Mouse (Mus musculus) hindbrain, embryonic 12.5 days (tissue): ENCODE data around the gene Cuedc2. TPM values are rescaled to one million over a fixed set of nuclear protein-coding genes. Genes with fewer than 3 reads are reported as not detected.

ENCODE experiments used
- ATAC-seq: fragments of 200-750 bp; cut with Nextera tagmentation; 2 replicates; pipeline ENCODE4 v1.8.0; 2017; ENCODE audit warnings: moderate TSS enrichment; ENCODE audit not compliant: low FRiP score
- H3K27ac ChIP-seq: fragments of 300-500 bp; sonication (generic); 2 replicates; pipeline ENCODE4 v1.5.1; 2016; ENCODE audit warnings: mild to moderate bottlenecking
- H3K27me3 ChIP-seq: fragments of 300-500 bp; sonication (generic); 2 replicates; pipeline ENCODE4 v1.6.1; 2016; ENCODE audit warnings: mild to moderate bottlenecking
- H3K36me3 ChIP-seq: fragments of 300-500 bp; sonication (generic); 2 replicates; pipeline ENCODE4 v1.6.1; 2016; ENCODE audit warnings: mild to moderate bottlenecking
- H3K4me1 ChIP-seq: fragments of 300-500 bp; sonication (generic); 2 replicates; pipeline ENCODE4 v1.6.1; 2016
- H3K4me2 ChIP-seq: fragments of 300-500 bp; sonication (generic); replicated peaks from 2 replicates; pipeline ENCODE4 v1.6.1; 2016; ENCODE audit warnings: mild to moderate bottlenecking
- H3K4me3 ChIP-seq: fragments of 300-500 bp; sonication (generic); 2 replicates; pipeline ENCODE4 v1.5.1; 2016; ENCODE audit warnings: mild to moderate bottlenecking
- H3K9ac ChIP-seq: fragments of 300-500 bp; sonication (generic); 2 replicates; pipeline ENCODE4 v1.6.1; 2016; ENCODE audit warnings: mild to moderate bottlenecking, moderate library complexity
- H3K9me3 ChIP-seq: fragments of 300-500 bp; sonication (generic); replicated peaks from 2 replicates; pipeline ENCODE4 v1.6.1; 2016; ENCODE audit warnings: mild to moderate bottlenecking
- WGBS: fragments of 180-500 bp; shearing (Covaris S2); methylation state at CpG from one replicate; pipeline ENCODE4 v1.1.7; 2016; 5-methylcytosine and 5-hydroxymethylcytosine counted together
- polyA plus RNA-seq: library from polyadenylated mRNA; unstranded; fragments of >200 nt; fragmentation: Nextera tagmentation; extraction: Ambion mirVana; gene quantifications from 2 replicates; pipeline ENCODE4 v1.2.1, GENCODE M21; 2016

Gene Cuedc2
- polyA plus RNA-seq, 1 experiment from 2014 or later, result 261 TPM

GRCm38 (mm10) chr19:46324918-46325317, 13.6 kb downstream of the Cuedc2 start:
- H3K4me3 ChIP-seq, result no peak overlapping the region

DNA sequence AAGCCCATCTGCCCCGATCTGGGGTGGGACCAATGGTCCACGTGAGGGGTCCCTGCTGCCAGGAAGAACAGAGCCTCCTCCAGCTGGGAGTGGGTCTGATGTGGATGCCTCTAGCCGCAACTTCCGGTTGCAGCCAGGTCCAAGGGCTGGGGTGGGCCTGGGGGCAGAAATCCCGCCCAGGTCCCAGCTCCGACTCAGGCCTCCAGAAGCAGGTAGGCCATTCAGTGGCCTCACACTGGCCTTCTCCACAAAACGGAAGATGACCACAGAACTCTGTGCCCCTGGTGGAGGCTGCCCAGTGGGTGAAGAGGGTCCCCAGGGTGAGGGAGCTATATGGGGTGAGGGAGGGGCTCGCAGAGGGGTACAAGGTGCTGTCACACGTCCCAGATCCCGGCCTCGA, 14.1 kb downstream of the Cuedc2 start:
- no peak for ATAC-seq
- H3K4me2 ChIP-seq, result no peak overlapping the region
- 77% methylated on average over 11 of the region's 11 CpGs for WGBS

More at GRCm38 (mm10) chr19:46324918-46325317, 13.6 kb downstream of the Cuedc2 start:
- Histone ChIP-seq H3K36me3 (no peaks in the 10 kb centered on the region), H3K27me3 (peaks cover 66% of the 10 kb centered on the region), H3K4me1 (peaks cover 64% of the 10 kb centered on the region), H3K9ac (0 out of 2 replicates have a peak overlapping the region, but pooled peaks have one; percentile 18), H3K4me2 (peak overlapping the region; percentile 100), H3K9me3 (no peaks in the 10 kb centered on the region), H3K27ac (no peak overlapping the region)
- no peak for ATAC-seq
- WGBS, result 71% methylated on average over 5 of the region's 5 CpGs

DNA sequence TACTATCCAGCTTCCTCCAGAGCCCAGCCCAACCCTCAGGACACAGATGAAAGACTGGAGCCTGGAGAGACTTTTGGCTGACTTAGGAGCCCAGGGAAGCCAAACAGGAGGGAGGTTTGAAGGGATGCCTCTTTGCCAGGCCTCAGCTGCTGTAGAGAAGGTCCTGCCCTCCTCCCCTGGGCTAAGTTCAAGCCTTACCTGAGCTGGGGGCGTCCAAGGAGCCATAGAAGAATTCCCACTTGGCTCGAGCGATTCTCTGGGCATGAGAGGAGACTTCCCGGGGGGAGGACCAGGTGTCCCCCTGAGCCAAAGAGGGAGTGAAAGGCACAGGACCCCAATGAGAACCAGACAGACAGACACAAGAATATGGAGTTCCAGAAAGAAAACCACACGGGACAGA, 14.8 kb downstream of the Cuedc2 start:
- H3K27me3 ChIP-seq, result peaks cover 78% of the 10 kb centered on the region
- peaks cover 61% of the 10 kb centered on the region for H3K4me1 ChIP-seq
- ATAC-seq, result no peak
- 71% methylated on average over 5 of the region's 5 CpGs for WGBS
- no peaks in the 10 kb centered on the region for H3K9me3 ChIP-seq
- H3K9ac ChIP-seq, result peak overlapping the region; percentile 35; the same call in 1 of the 2 replicates
- no peak overlapping the region for H3K27ac ChIP-seq
- no peak overlapping the region for H3K4me2 ChIP-seq
- H3K36me3 ChIP-seq, result no peaks in the 10 kb centered on the region
- no peak overlapping the region for H3K4me3 ChIP-seq

More for the DNA sequence above, 14.1 kb downstream of the Cuedc2 start:
- Histone ChIP-seq H3K36me3 (no peaks in the 10 kb centered on the region), H3K4me3 (no peak overlapping the region), H3K4me1 (peaks cover 61% of the 10 kb centered on the region), H3K9ac (no peak overlapping the region), H3K27ac (no peak overlapping the region), H3K9me3 (no peaks in the 10 kb centered on the region), H3K27me3 (peaks cover 71% of the 10 kb centered on the region)

DNA sequence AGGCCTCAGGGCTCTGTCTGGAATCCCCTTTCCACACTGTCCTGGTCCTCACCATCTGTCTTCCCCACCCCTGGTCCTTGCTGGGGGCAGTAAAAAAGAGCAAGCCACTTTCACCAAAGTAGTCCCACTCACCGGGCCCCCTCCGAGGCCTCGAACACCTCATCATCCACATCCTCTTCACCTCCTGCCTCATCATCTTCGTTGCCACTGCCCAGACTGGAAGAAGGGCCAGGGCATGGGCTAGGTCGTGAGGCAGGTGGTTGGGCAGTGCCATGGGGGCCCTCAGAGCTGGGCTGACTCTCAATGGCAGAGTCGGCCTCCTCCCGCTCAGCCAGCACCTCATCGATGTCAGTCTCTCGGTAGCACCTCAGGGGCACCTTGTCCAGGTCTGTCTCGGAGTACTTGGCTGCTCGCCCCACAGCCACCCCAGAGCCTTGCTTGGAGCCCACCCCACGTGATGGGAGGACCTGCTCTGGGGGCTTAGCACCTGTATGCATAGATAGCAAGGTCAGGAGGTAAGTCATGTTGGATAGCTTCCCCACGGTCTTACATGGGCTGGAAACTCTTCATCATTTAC, 15.4 kb downstream of the Cuedc2 start:
- 0 out of 2 replicates have a peak overlapping the region, but pooled peaks have one; percentile 35 for H3K9ac ChIP-seq
- no peak for ATAC-seq
- peaks cover 66% of the 10 kb centered on the region for H3K4me1 ChIP-seq
- WGBS, result 82% methylated on average over 13 of the region's 13 CpGs
- no peaks in the 10 kb centered on the region for H3K9me3 ChIP-seq
- H3K36me3 ChIP-seq, result no peaks in the 10 kb centered on the region
- 0 out of 2 replicates have a peak overlapping the region, but pooled peaks have one; percentile 41 for H3K4me2 ChIP-seq
- no peak overlapping the region for H3K4me3 ChIP-seq
- peaks cover 84% of the 10 kb centered on the region for H3K27me3 ChIP-seq
- H3K27ac ChIP-seq, result no peak overlapping the region

DNA sequence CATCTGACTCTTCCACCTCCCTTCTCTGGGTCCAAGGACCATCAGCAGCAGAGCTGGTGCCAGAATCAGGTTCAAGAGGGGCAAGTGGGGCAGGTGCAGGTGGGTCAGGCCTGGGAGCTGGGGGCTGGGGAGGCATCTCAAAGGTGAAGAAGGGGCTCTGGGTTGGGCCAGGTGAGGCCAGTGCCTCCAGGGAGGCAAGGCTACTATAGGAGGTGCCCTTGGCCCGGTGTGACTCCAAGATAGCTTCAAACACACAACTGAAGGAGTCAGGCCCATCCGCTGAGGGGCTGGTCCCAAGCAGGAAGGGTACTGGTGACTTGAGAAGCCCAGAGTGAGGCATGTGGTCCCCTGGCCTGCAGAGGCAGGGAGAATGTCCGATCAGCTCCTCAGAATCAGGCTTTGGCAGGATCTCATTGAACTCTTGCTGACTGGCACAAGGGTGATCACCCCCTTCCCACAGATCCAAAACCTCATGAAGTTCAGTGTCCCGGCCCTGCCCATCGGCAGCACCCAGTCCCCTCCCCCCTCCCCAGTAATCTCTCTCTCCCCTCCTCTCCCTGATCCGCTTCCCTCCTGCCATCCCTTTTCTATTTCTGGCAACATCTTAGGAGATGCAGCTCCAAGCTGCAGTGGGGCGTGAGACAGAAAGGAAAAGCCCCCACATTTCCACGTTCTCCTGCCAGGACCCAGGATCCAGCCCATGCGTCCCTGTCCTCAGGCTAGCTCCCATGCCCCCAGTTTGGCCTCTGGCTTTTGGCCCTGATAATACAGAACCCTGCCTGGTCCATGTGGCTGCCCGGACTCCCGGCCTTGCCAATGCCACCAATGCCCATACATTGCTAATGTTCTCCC, 16.1 kb downstream of the Cuedc2 start:
- Histone ChIP-seq H3K4me1 (peaks cover 67% of the 10 kb centered on the region), H3K9me3 (no peaks in the 10 kb centered on the region), H3K27me3 (peaks cover 90% of the 10 kb centered on the region), H3K36me3 (no peaks in the 10 kb centered on the region), H3K4me2 (peak overlapping the region; percentile 41), H3K9ac (peak overlapping the region; percentile 23; the same call in 1 of the 2 replicates), H3K4me3 (no peak overlapping the region), H3K27ac (peak overlapping the region; percentile 86)
- no peak for ATAC-seq
- 57% methylated on average over 11 of the region's 11 CpGs for WGBS

- Histone ChIP-seq H3K4me1 (peaks cover 62% of the 10 kb centered on the region), H3K27ac (peak overlapping the region; percentile 86), H3K4me2 (peak overlapping the region; percentile 41), H3K9me3 (no peaks in the 10 kb centered on the region), H3K9ac (peak overlapping the region; percentile 23; the same call in 1 of the 2 replicates), H3K4me3 (no peak overlapping the region), H3K36me3 (no peaks in the 10 kb centered on the region), H3K27me3 (peaks cover 93% of the 10 kb centered on the region)
- 19% methylated on average over 6 of the region's 6 CpGs for WGBS
- ATAC-seq, result peak; percentile 77
These were observed 17.2 kb downstream of the Cuedc2 start for GRCm38 (mm10) chr19:46321101-46321943.

- Histone ChIP-seq H3K4me3 (no peak overlapping the region), H3K36me3 (no peaks in the 10 kb centered on the region), H3K4me1 (peaks cover 62% of the 10 kb centered on the region), H3K9ac (no peak overlapping the region), H3K27me3 (peaks cover 93% of the 10 kb centered on the region), H3K9me3 (no peaks in the 10 kb centered on the region), H3K27ac (0 out of 2 replicates have a peak overlapping the region, but pooled peaks have one; percentile 86), H3K4me2 (no peak overlapping the region)
- WGBS, result 83% methylated on average over 8 of the region's 8 CpGs
- ATAC-seq, result no peak
These were observed 18.3 kb downstream of the Cuedc2 start for GRCm38 (mm10) chr19:46320076-46320785.

DNA sequence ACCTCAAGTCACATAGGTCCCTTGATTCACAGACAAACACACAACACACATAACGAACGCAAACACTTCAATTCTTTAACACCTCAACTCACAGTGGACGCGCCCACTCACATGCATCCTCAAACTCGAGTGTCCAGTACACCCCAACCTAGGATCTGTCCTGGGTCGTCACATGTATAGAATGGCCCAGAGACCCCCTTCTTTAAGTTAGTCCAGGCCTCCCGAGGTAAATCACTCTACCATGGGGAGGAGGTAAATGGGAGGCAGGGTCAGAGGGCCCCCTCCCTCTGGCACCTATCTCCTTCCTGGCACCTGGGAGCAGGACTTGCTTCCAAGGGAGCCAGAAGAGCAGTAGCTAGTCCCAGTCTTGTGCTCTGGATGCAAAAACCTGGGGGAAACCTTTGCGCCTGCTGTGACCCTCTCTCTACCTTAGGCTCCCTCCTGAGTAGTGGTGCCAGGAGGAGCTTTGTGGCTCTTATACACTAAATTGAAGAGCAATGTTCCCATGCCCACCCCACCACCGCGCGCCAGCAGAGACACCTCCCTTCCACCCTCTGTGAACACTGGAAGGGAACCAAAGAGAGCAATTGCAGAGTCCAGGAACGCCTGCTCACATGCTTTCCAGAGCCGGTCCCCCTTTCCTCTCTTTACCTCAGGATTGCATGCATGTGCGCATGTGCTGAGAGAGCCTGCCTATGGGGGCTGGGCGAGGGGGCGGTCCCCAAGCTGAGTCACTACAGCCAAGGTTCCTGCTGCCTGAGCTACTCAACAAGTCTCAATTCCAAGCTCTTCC, 19.7 kb downstream of the Cuedc2 start:
- Histone ChIP-seq H3K27ac (peak overlapping the region; percentile 30; the same call in 1 of the 2 replicates), H3K4me2 (peak overlapping the region; percentile 73), H3K9ac (0 out of 2 replicates have a peak overlapping the region, but pooled peaks have one; percentile 13), H3K27me3 (peaks cover 93% of the 10 kb centered on the region), H3K4me3 (peak overlapping the region; percentile 47), H3K4me1 (peaks cover 62% of the 10 kb centered on the region), H3K36me3 (no peaks in the 10 kb centered on the region), H3K9me3 (no peaks in the 10 kb centered on the region)
- 11% methylated on average over 16 of the region's 16 CpGs for WGBS
- ATAC-seq, result no peak

GRCm38 (mm10) chr19:46318031-46318471, 20.5 kb downstream of the Cuedc2 start:
- peaks cover 59% of the 10 kb centered on the region for H3K4me1 ChIP-seq
- H3K4me2 ChIP-seq, result peak overlapping the region; percentile 73
- ATAC-seq, result no peak
- peak overlapping the region; percentile 18; the same call in 1 of the 2 replicates for H3K27ac ChIP-seq
- H3K9me3 ChIP-seq, result no peaks in the 10 kb centered on the region
- 3% methylated on average over 20 of the region's 42 CpGs for WGBS
- peak overlapping the region; percentile 47 for H3K4me3 ChIP-seq
- H3K36me3 ChIP-seq, result peaks cover 6% of the 10 kb centered on the region; the same call in 1 of the 2 replicates
- H3K9ac ChIP-seq, result peak overlapping the region; percentile 67
- peaks cover 93% of the 10 kb centered on the region for H3K27me3 ChIP-seq

DNA sequence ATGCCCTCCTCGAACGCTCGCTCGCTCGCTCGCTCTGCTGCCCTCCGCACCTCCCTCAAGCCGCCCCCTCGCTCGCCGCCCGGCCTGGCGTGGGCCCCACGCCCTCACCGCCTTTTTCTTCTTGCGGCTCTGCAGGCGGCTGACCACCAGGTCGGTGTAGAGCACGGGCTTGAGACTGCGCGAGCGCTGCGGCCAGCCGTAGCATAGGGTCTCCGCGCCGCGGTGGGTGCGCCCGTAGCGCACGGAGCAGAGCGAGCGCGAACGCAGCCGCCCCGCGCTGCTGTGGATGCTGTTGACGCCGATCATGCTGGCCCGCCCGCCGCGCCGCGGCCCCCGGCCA, 21.0 kb downstream of the Cuedc2 start:
- under 1% methylated on average over 36 of the region's 48 CpGs for WGBS
- H3K27ac ChIP-seq, result peak overlapping the region; percentile 18; the same call in 1 of the 2 replicates
- peak overlapping the region; percentile 67 for H3K9ac ChIP-seq
- H3K27me3 ChIP-seq, result peaks cover 92% of the 10 kb centered on the region
- H3K4me1 ChIP-seq, result peaks cover 54% of the 10 kb centered on the region
- H3K4me3 ChIP-seq, result peak overlapping the region; percentile 47
- H3K4me2 ChIP-seq, result peak overlapping the region; percentile 73
- ATAC-seq, result 0 out of 2 replicates have a peak, but pooled peaks have one; percentile 23
- peaks cover 8% of the 10 kb centered on the region; the same call in 1 of the 2 replicates for H3K36me3 ChIP-seq
- H3K9me3 ChIP-seq, result no peaks in the 10 kb centered on the region
